In the genomic region with DNA sequence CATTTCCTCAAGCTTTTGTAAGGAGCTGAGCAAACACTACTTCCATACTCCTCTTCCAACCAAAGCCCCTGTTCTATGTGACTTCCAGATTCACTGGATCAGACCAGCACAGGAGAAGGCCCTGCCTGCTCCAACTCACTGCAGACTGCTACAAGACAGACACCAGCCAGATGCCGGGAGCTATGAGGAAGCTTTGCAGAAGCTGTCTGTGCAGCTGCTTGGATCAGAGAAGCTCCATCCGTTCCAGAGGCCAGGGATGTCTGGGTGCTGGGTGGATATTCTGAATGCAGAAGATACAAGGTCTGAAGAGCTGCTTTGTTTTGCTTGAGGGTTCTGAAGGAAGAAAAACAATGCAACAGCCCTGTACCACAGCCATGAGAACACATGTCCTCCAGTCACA, we compare ENCODE assay signal across 14 mouse cellular contexts. TPM values are rescaled to one million over a fixed set of nuclear protein-coding genes. Genes with fewer than 3 reads are reported as not detected.
"Had no signal": no experiment of that assay in that cellular context is flagged by ENCODE, and none has a peak within 500 bp of the region (broad histone marks: within the 10 kb centered on the region; RNA-seq: fewer than 3 reads in every experiment).

No protein-coding gene starts in this region.

- H3K27ac ChIP-seq: kidney, postnatal 0 days; limb, embryonic 13.5 days; liver, embryonic 15.5 days; midbrain, embryonic 13.5 days had no signal

- H3K4me3 ChIP-seq: limb, embryonic 13.5 days; liver, embryonic 15.5 days; midbrain, embryonic 13.5 days had no signal

- DNase-seq: kidney, adult 9 months; kidney, postnatal 36 days; layer of hippocampus, postnatal 36 days; left cerebral cortex, postnatal 4 days; lung, adult 2 months; lung, postnatal 36 days; right cerebral cortex, adult 18-20 months; right cerebral cortex, postnatal 4 days; thymus, postnatal 4 days had no signal

RNA-seq across cellular contexts. Expression of a gene that starts 59.1 kb away (rescaled TPM):
- total RNA-seq: megakaryocyte progenitor cell, adult 5-6 weeks had no signal
